Mouse (Mus musculus) heart, postnatal 25 days (tissue): ENCODE data around the gene Bmt2. TPM values are rescaled to one million over a fixed set of nuclear protein-coding genes. Genes with fewer than 3 reads are reported as not detected.

Experiments
- total RNA-seq, 2 experiments: library from RNA; stranded (reverse); gene quantifications; 2 replicates each; pipeline ENCODE4 v1.2.3; 2021

The Bmt2 gene
- total RNA-seq, 2 experiments from 2014 or later, result 11.3 to 12.1 TPM

Other genes starting within 250 kb of the Bmt2 start
- 10 to 100 TPM; 17.4 to 19.8 TPM for gene Tmem168, start 69.9 kb downstream of the Bmt2 start, total RNA-seq
- gene Gpr85, start 162.0 kb upstream of the Bmt2 start, total RNA-seq, result under 1 TPM; 0.11 to 0.47 TPM
- gene 2610001J05Rik, start 193.6 kb upstream of the Bmt2 start, total RNA-seq, result 10 to 100 TPM; 40.9 to 44.3 TPM